Mouse (Mus musculus) mature B cell (primary cell): Measurements from ENCODE around the gene Susd1.

Experiments
- in situ Hi-C: fragments of 300-500 bp; cut with MboI; formaldehyde crosslinking; loops from 2 replicates; pipeline ENCODE4 v1.14.3; 2019

Susd1 gene

GRCm38 (mm10) chr4:59324317-59324716 is 114.1 kb downstream of the Susd1 start:
- in situ Hi-C loops, result no loop called here

GRCm38 (mm10) chr4:59323231-59323651 is 115.2 kb downstream of the Susd1 start:
- in situ Hi-C loops, result no loop called here

- in situ Hi-C loops, result no loop called here
Measured at GRCm38 (mm10) chr4:59322733-59323132, 115.7 kb downstream of the Susd1 start.

GRCm38 (mm10) chr4:59322056-59322455 is 116.4 kb downstream of the Susd1 start:
- in situ Hi-C loops, result no loop called here

- in situ Hi-C loops, result no loop called here
Measured at GRCm38 (mm10) chr4:59321181-59322008, 117.0 kb downstream of the Susd1 start.

- in situ Hi-C loops, result no loop called here
Measured at GRCm38 (mm10) chr4:59319136-59319941, 119.1 kb downstream of the Susd1 start.

- in situ Hi-C loops, result no loop called here
Measured at GRCm38 (mm10) chr4:59318602-59319001, 119.8 kb downstream of the Susd1 start.

- in situ Hi-C loops, result no loop called here
Measured at GRCm38 (mm10) chr4:59315553-59316405, 122.7 kb downstream of the Susd1 start.

- in situ Hi-C loops, result no loop called here
Measured at GRCm38 (mm10) chr4:59314939-59315552, 123.4 kb downstream of the Susd1 start.

- in situ Hi-C loops, result no loop called here
Measured at GRCm38 (mm10) chr4:59312945-59313344, 125.5 kb downstream of the Susd1 start.

- in situ Hi-C loops, result no loop called here
Measured at GRCm38 (mm10) chr4:59310590-59310989, 127.8 kb downstream of the Susd1 start.

GRCm38 (mm10) chr4:59307841-59308589 is 130.4 kb downstream of the Susd1 start:
- in situ Hi-C loops, result no loop called here

GRCm38 (mm10) chr4:59302387-59302786 is 136.0 kb downstream of the Susd1 start:
- in situ Hi-C loops, result no loop called here

- in situ Hi-C loops, result no loop called here
Measured at GRCm38 (mm10) chr4:59301025-59301815, 137.2 kb downstream of the Susd1 start.

- in situ Hi-C loops, result no loop called here
Measured at GRCm38 (mm10) chr4:59298719-59299496, 139.5 kb downstream of the Susd1 start.

GRCm38 (mm10) chr4:59295127-59295526 is 143.3 kb downstream of the Susd1 start:
- in situ Hi-C loops, result no loop called here

GRCm38 (mm10) chr4:59294661-59295060 is 143.8 kb downstream of the Susd1 start:
- in situ Hi-C loops, result no loop called here

- in situ Hi-C loops, result no loop called here
Measured at GRCm38 (mm10) chr4:59291914-59292718, 146.3 kb downstream of the Susd1 start.
